Mouse (Mus musculus): ENCODE measurements around the gene Actr6. TPM values are rescaled to one million over a fixed set of nuclear protein-coding genes. Genes with fewer than 3 reads are reported as not detected.
A peak's percentile ranks its signal among the peaks of the same experiment; 100 is the strongest.

Gene Actr6
- polyA plus RNA-seq, 1 experiment from 2014 or later = 33.4 TPM

DNA sequence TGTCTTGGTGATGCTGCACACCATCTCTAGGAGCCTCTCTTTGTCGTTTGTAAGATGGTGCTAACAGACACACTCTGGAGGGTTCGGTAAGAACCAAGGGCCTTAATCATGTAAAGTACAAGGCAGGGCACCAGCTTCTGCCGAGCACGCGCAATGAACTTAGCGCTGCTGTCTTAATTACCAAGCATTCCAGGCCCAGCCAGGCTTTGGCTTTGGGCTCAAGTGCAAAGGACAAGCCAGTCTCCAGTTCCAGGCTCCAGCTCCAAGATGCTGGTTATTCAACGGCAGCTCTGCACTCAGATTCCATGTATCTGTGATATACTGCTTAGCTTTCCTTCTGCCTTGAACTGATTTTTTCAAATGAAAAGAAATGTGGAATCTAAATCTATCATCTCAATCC is 64.5 kb downstream of the Actr6 start:
- ATAC-seq (replicated peaks; ENCODE audit: low FRiP score) = no peak
- 80% methylated on average over 7 of the region's 7 CpGs for WGBS
- H3K27me3 ChIP-seq = no peaks in the 10 kb centered on the region

DNA sequence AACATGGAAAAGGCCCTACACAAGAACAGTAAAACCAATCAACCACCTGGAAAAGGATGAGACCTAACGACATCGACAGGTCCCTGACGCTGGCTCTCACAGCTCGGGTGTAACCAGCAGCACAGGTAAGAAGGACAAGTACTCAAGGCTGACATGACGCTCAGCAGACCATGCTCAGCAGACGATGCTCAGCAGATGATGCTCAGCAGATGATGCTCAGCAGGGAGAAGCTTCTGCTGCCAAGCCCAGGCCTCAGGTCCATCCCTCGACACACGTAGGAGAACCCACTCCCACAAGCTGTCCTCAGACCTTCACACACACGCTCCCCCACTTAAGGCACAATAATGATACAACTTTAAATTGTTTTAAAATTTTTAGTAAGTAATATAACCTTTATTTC is 66.4 kb downstream of the Actr6 start:
- Histone ChIP-seq H3K4me3 (replicated peaks) (no peak overlapping the region), H3K27me3 (no peaks in the 10 kb centered on the region), H3K27ac (no peak overlapping the region), H3K9ac (no peak overlapping the region), H3K4me1 (0 out of 2 replicates have a peak, but pooled peaks cover 2% of the 10 kb centered on the region), H3K36me3 (peaks cover 25% of the 10 kb centered on the region), H3K4me2 (no peak overlapping the region), H3K9me3 (replicated peaks) (no peaks in the 10 kb centered on the region)
- no peak for ATAC-seq (replicated peaks; ENCODE audit: low FRiP score)
- WGBS = 84% methylated on average over 9 of the region's 9 CpGs

More for the DNA sequence above, 64.5 kb downstream of the Actr6 start:
- 0 out of 2 replicates have a peak, but pooled peaks cover 2% of the 10 kb centered on the region for H3K4me1 ChIP-seq
- no peak overlapping the region for H3K4me3 ChIP-seq (replicated peaks)
- no peak overlapping the region for H3K9ac ChIP-seq
- H3K4me2 ChIP-seq = no peak overlapping the region
- H3K36me3 ChIP-seq = peaks cover 11% of the 10 kb centered on the region; the same call in 1 of the 2 replicates
- H3K27ac ChIP-seq = no peak overlapping the region
- no peaks in the 10 kb centered on the region for H3K9me3 ChIP-seq (replicated peaks)

DNA sequence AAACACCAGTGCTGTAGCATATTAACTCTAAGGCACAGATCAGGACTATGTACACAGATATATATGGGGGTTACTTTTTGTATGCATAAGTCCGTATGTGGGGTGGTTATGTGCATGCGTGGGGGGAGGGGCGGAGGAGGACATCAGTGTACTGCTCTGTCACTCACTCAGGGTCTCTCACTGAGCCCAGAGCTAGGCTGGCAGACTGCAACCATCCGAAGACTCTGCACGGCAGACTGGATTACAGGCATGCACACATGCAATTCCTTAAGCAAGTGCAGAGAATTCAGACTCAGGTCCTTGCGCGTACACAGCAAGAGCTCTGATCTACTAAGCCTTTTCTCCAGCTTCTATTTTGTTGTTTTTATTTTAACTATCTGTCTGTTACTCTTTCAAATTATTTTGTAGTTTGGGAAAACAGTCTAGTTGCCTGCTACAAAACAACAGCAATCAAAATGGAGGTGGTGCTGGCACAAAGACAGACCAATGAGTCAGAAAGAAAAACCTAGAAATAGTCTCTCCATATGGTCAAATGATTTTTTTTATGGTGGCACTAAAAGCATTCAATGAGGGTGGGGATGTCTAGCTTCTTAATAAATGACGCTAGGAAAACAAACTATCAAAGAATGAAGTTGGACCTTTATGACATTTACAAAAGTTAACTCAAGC is 67.0 kb downstream of the Actr6 start:
- no peak overlapping the region for H3K4me2 ChIP-seq
- peaks cover 31% of the 10 kb centered on the region for H3K36me3 ChIP-seq
- no peak overlapping the region for H3K4me3 ChIP-seq (replicated peaks)
- no peaks in the 10 kb centered on the region for H3K27me3 ChIP-seq
- WGBS = 59% methylated on average over 8 of the region's 8 CpGs
- H3K9me3 ChIP-seq (replicated peaks) = no peaks in the 10 kb centered on the region
- H3K27ac ChIP-seq = no peak overlapping the region
- no peak overlapping the region for H3K9ac ChIP-seq
- H3K4me1 ChIP-seq = 0 out of 2 replicates have a peak, but pooled peaks cover 2% of the 10 kb centered on the region
- peak; percentile 95 for ATAC-seq (replicated peaks; ENCODE audit: low FRiP score)

Other genes starting within 250 kb of the Actr6 start
- 2.3 and 2.4 TPM in 2 replicates for gene Nr1h4, start 198.7 kb downstream of the Actr6 start, polyA plus RNA-seq (2015; fragmentation: Nextera tagmentation; extraction: Ambion mirVana)
- 0.70 and 1.2 TPM in 2 replicates for gene Slc17a8, start 111.0 kb downstream of the Actr6 start, polyA plus RNA-seq (2015; fragmentation: Nextera tagmentation; extraction: Ambion mirVana)
- 7.9 and 8.1 TPM in 2 replicates for gene Scyl2, start 46.0 kb downstream of the Actr6 start, polyA plus RNA-seq (2015; fragmentation: Nextera tagmentation; extraction: Ambion mirVana)
- gene Uhrf1bp1l, start 12.7 kb upstream of the Actr6 start, polyA plus RNA-seq (2015; fragmentation: Nextera tagmentation; extraction: Ambion mirVana) = 30.3 and 34.9 TPM in 2 replicates
- 2.5 and 4.1 TPM in 2 replicates for gene Anks1b, start 141.2 kb upstream of the Actr6 start, polyA plus RNA-seq (2015; fragmentation: Nextera tagmentation; extraction: Ambion mirVana)

Measured in kidney, embryonic 15.5 days (tissue).